Mouse (Mus musculus): Measurements from ENCODE around the gene Lipa. TPM values are rescaled to one million over a fixed set of nuclear protein-coding genes. Genes with fewer than 3 reads are reported as not detected.

Gene Lipa
- polyA plus RNA-seq, 1 experiment from 2014 or later, result 16.8 TPM

- ATAC-seq (ENCODE audit: low FRiP score), result peak; percentile 81
- H3K27me3 ChIP-seq, result peaks cover 57% of the 10 kb centered on the region
Observed at GRCm38 (mm10) chr19:34474991-34475971, 52.0 kb downstream of the Lipa start, which contains the start of gene Ch25h. Gene Ch25h (minus strand): TSS chr19:34475164.

GRCm38 (mm10) chr19:34474228-34474990 lies 52.9 kb downstream of the Lipa start:
- H3K27ac ChIP-seq, result no peak overlapping the region
- peaks cover 57% of the 10 kb centered on the region for H3K27me3 ChIP-seq
- WGBS, result 5% methylated on average over 49 of the region's 49 CpGs
- peak overlapping the region; percentile 96 for H3K4me2 ChIP-seq
- H3K4me1 ChIP-seq, result peaks cover 7% of the 10 kb centered on the region
- H3K9ac ChIP-seq, result peak overlapping the region; percentile 42
- no peaks in the 10 kb centered on the region for H3K36me3 ChIP-seq (replicated peaks)
- no peaks in the 10 kb centered on the region for H3K9me3 ChIP-seq
- H3K4me3 ChIP-seq (replicated peaks), result peak overlapping the region; percentile 58
- ATAC-seq (ENCODE audit: low FRiP score), result peak; percentile 58

More at GRCm38 (mm10) chr19:34474991-34475971, 52.0 kb downstream of the Lipa start, which contains the start of gene Ch25h:
- under 1% methylated on average over 35 of the region's 35 CpGs for WGBS
- peaks cover 7% of the 10 kb centered on the region for H3K4me1 ChIP-seq
- H3K27ac ChIP-seq, result no peak within 1 kb of the TSS
- H3K4me3 ChIP-seq (replicated peaks), result peak within 1 kb of the TSS; percentile 58
- no peaks in the 10 kb centered on the region for H3K9me3 ChIP-seq
- no peaks in the 10 kb centered on the region for H3K36me3 ChIP-seq (replicated peaks)
- peak within 1 kb of the TSS; percentile 96 for H3K4me2 ChIP-seq
- H3K9ac ChIP-seq, result peak within 1 kb of the TSS; percentile 42

- Histone ChIP-seq H3K9ac (no peak overlapping the region), H3K27ac (no peak overlapping the region), H3K4me3 (replicated peaks) (no peak overlapping the region), H3K4me2 (no peak overlapping the region), H3K4me1 (peaks cover 7% of the 10 kb centered on the region), H3K36me3 (replicated peaks) (no peaks in the 10 kb centered on the region), H3K9me3 (no peaks in the 10 kb centered on the region), H3K27me3 (peaks cover 42% of the 10 kb centered on the region)
- 86% methylated on average over 2 of the region's 2 CpGs for WGBS
- ATAC-seq (ENCODE audit: low FRiP score), result no peak
Observed at GRCm38 (mm10) chr19:34471703-34472102, 55.6 kb downstream of the Lipa start.

GRCm38 (mm10) chr19:34468794-34469193 lies 58.5 kb downstream of the Lipa start:
- Histone ChIP-seq H3K36me3 (replicated peaks) (no peaks in the 10 kb centered on the region), H3K9me3 (no peaks in the 10 kb centered on the region), H3K9ac (no peak overlapping the region), H3K4me2 (no peak overlapping the region), H3K27me3 (peaks cover 15% of the 10 kb centered on the region), H3K4me1 (no peaks in the 10 kb centered on the region), H3K27ac (no peak overlapping the region), H3K4me3 (replicated peaks) (no peak overlapping the region)
- WGBS, result 45% methylated on average over 3 of the region's 3 CpGs
- no peak for ATAC-seq (ENCODE audit: low FRiP score)

- Histone ChIP-seq H3K9ac (no peak overlapping the region), H3K27me3 (peaks cover 10% of the 10 kb centered on the region), H3K4me3 (replicated peaks) (no peak overlapping the region), H3K36me3 (replicated peaks) (no peaks in the 10 kb centered on the region), H3K4me2 (no peak overlapping the region), H3K4me1 (no peaks in the 10 kb centered on the region), H3K27ac (no peak overlapping the region), H3K9me3 (no peaks in the 10 kb centered on the region)
- WGBS, result 26% methylated on average over 6 of the region's 6 CpGs
- ATAC-seq (ENCODE audit: low FRiP score), result no peak
Observed at GRCm38 (mm10) chr19:34468216-34468615, 59.1 kb downstream of the Lipa start.

- Histone ChIP-seq H3K9me3 (no peaks in the 10 kb centered on the region), H3K4me2 (no peak overlapping the region), H3K4me3 (replicated peaks) (no peak overlapping the region), H3K4me1 (no peaks in the 10 kb centered on the region), H3K27me3 (peaks cover 4% of the 10 kb centered on the region; the same call in 1 of the 2 replicates), H3K27ac (no peak overlapping the region), H3K36me3 (replicated peaks) (no peaks in the 10 kb centered on the region), H3K9ac (no peak overlapping the region)
- WGBS, result 74% methylated on average over 3 of the region's 3 CpGs
- ATAC-seq (ENCODE audit: low FRiP score), result no peak
Observed at GRCm38 (mm10) chr19:34464453-34464852, 62.8 kb downstream of the Lipa start.

GRCm38 (mm10) chr19:34461451-34462019 lies 65.7 kb downstream of the Lipa start:
- WGBS, result 80% methylated on average over 1 of the region's 1 CpGs
- Histone ChIP-seq H3K9ac (no peak overlapping the region), H3K9me3 (no peaks in the 10 kb centered on the region), H3K27ac (no peak overlapping the region), H3K4me3 (replicated peaks) (no peak overlapping the region), H3K4me1 (no peaks in the 10 kb centered on the region), H3K36me3 (replicated peaks) (no peaks in the 10 kb centered on the region), H3K4me2 (no peak overlapping the region), H3K27me3 (peaks cover 4% of the 10 kb centered on the region; the same call in 1 of the 2 replicates)
- no peak for ATAC-seq (ENCODE audit: low FRiP score)

- 0 out of 2 replicates have a peak, but pooled peaks cover 5% of the 10 kb centered on the region for H3K27me3 ChIP-seq
- no peak overlapping the region for H3K4me2 ChIP-seq
- H3K9ac ChIP-seq, result no peak overlapping the region
- H3K36me3 ChIP-seq (replicated peaks), result no peaks in the 10 kb centered on the region
- WGBS, result 89% methylated on average over 1 of the region's 1 CpGs
- H3K4me3 ChIP-seq (replicated peaks), result no peak overlapping the region
- H3K4me1 ChIP-seq, result no peaks in the 10 kb centered on the region
- no peak for ATAC-seq (ENCODE audit: low FRiP score)
- H3K9me3 ChIP-seq, result no peaks in the 10 kb centered on the region
- no peak overlapping the region for H3K27ac ChIP-seq
Observed at GRCm38 (mm10) chr19:34450784-34451370, 76.4 kb downstream of the Lipa start.

- Histone ChIP-seq H3K4me3 (replicated peaks) (no peak overlapping the region), H3K9me3 (no peaks in the 10 kb centered on the region), H3K27ac (no peak overlapping the region), H3K9ac (no peak overlapping the region), H3K27me3 (no peaks in the 10 kb centered on the region), H3K4me2 (no peak overlapping the region), H3K4me1 (no peaks in the 10 kb centered on the region), H3K36me3 (replicated peaks) (no peaks in the 10 kb centered on the region)
- WGBS, result 81% methylated on average over 1 of the region's 1 CpGs
- no peak for ATAC-seq (ENCODE audit: low FRiP score)
Observed at GRCm38 (mm10) chr19:34448851-34449250, 78.4 kb downstream of the Lipa start.

- Histone ChIP-seq H3K9me3 (no peaks in the 10 kb centered on the region), H3K27me3 (no peaks in the 10 kb centered on the region), H3K4me2 (no peak overlapping the region), H3K9ac (no peak overlapping the region), H3K4me3 (replicated peaks) (no peak overlapping the region), H3K36me3 (replicated peaks) (no peaks in the 10 kb centered on the region), H3K27ac (no peak overlapping the region), H3K4me1 (no peaks in the 10 kb centered on the region)
- WGBS, result 77% methylated on average over 4 of the region's 4 CpGs
- ATAC-seq (ENCODE audit: low FRiP score), result no peak
Observed at GRCm38 (mm10) chr19:34445410-34446012, 81.8 kb downstream of the Lipa start.

- WGBS, result 88% methylated on average over 3 of the region's 3 CpGs
- no peak overlapping the region for H3K4me3 ChIP-seq (replicated peaks)
- no peaks in the 10 kb centered on the region for H3K4me1 ChIP-seq
- no peak overlapping the region for H3K4me2 ChIP-seq
- H3K27me3 ChIP-seq, result no peaks in the 10 kb centered on the region
- ATAC-seq (ENCODE audit: low FRiP score), result no peak
- no peaks in the 10 kb centered on the region for H3K36me3 ChIP-seq (replicated peaks)
- no peak overlapping the region for H3K27ac ChIP-seq
- no peak overlapping the region for H3K9ac ChIP-seq
- H3K9me3 ChIP-seq, result no peaks in the 10 kb centered on the region
Observed at GRCm38 (mm10) chr19:34444785-34445184, 82.5 kb downstream of the Lipa start.

Data from forebrain, embryonic 12.5 days (tissue).